Mouse (Mus musculus): ENCODE data around the gene Hoxc8. TPM values are rescaled to one million over a fixed set of nuclear protein-coding genes. Genes with fewer than 3 reads are reported as not detected.

Hoxc8 gene
- total and polyA plus RNA-seq, 3 experiments = 0.31 to 1.7 TPM; not detected in 1

DNA sequence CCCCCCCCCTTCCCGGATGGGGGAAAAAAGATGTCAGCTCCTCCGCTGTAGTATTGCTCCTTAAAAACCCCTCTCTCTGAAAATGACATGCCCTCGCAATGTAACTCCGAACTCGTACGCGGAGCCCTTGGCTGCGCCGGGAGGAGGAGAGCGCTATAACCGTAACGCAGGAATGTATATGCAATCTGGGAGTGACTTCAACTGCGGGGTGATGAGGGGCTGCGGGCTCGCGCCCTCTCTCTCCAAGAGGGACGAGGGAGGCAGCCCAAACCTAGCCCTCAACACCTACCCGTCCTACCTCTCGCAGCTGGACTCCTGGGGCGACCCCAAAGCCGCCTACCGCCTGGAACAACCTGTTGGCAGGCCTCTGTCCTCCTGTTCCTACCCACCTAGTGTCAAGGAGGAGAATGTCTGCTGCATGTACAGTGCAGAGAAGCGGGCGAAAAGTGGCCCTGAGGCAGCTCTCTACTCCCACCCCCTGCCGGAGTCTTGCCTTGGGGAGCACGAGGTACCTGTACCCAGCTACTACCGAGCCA lies 23.6 kb upstream of the Hoxc8 start, which contains the start of gene Hoxc10 (continued):
- TF ChIP-seq KAT2A (conservative IDR thresholded peaks at IDR 0.05; ENCODE audit: low read depth, low read length) = peak; percentile 45; the same call in 1 of the 2 replicates

DNA sequence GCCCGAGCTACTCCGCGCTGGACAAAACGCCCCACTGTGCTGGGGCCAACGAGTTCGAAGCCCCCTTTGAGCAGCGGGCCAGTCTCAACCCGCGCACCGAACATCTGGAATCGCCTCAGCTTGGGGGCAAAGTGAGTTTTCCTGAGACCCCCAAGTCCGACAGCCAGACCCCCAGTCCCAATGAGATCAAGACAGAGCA lies 23.2 kb upstream of the Hoxc8 start, which contains the start of gene Hoxc5:
Gene Hoxc5 (plus strand): TSS at position 132 of the 199 bp plus-strand sequence.
- H3K4me1 ChIP-seq (ENCODE audit: control insufficient read depth in 1 of 2, insufficient read depth in 2 of 2, low read length in 2 of 2) = peaks cover 12 to 19% of the 10 kb centered on the region in 2 experiments
- H3K27me3 ChIP-seq (ENCODE audit: control insufficient read depth in 1 of 2, insufficient read depth in 2 of 2, low read length in 2 of 2) = peaks cover 8 to 11% of the 10 kb centered on the region in 2 experiments
- H3K27ac ChIP-seq (ENCODE audit: control insufficient read depth, low read depth, low read length) = peak within 1 kb of the TSS; percentile 82
- DNase-seq (ENCODE audit: low read depth, low spot score) = no peak
- peak within 1 kb of the TSS; percentile 93 for H3K9ac ChIP-seq (ENCODE audit: control insufficient read depth, low read depth, low read length, poor library complexity, severe bottlenecking)
- no peak; a peak in 1 of 4 replicates for TF ChIP-seq POLR2A (IDR thresholded peaks at IDR 0.05; ENCODE audit: control insufficient read depth in 1 of 2, insufficient read depth in 1 of 2, low read depth in 1 of 2, low read length in 2 of 2, poor library complexity in 1 of 2)
- peak; percentile 3; the same call in 1 of the 2 replicates for TF ChIP-seq NELFE (IDR thresholded peaks at IDR 0.05; ENCODE audit: low read depth, low read length)
- TF ChIP-seq CHD1 (IDR thresholded peaks at IDR 0.05; ENCODE audit: low read depth, low read length) = no peak; the same call in 1 of the 2 replicates
- no peak for TF ChIP-seq E2F4 (IDR thresholded peaks at IDR 0.05; ENCODE audit: borderline replicate concordance, low read depth, low read length)
- TF ChIP-seq MXI1 (IDR thresholded peaks at IDR 0.05; ENCODE audit: low read depth, low read length) = 0 out of 2 replicates have a peak, but pooled peaks have one; percentile 13
- TF ChIP-seq NRF1 (IDR thresholded peaks at IDR 0.05; ENCODE audit: insufficient read depth, low read depth, low read length, poor library complexity, severe bottlenecking) = no peak
- peaks cover 31% of the 10 kb centered on the region for H3K79me2 ChIP-seq (ENCODE audit: control insufficient read depth, insufficient read depth, low read length, poor library complexity)
- no peaks in the 10 kb centered on the region for H3K9me3 ChIP-seq (replicated peaks; ENCODE audit: insufficient read depth, low read length)
- H3K4me3 ChIP-seq (ENCODE audit: control insufficient read depth in 1 of 2, insufficient read depth in 1 of 2, low read depth in 2 of 2, low read length in 2 of 2) = peak within 1 kb of the TSS; percentile 84 to 97
- peaks cover 0 to 18% of the 10 kb centered on the region in 2 experiments; a peak in 2 of 4 replicates for H3K36me3 ChIP-seq (ENCODE audit: control insufficient read depth in 1 of 2, insufficient read depth in 2 of 2, low read length in 2 of 2)

- Histone ChIP-seq H3K79me2 (ENCODE audit: control insufficient read depth, insufficient read depth, low read length, poor library complexity) (peaks cover 31% of the 10 kb centered on the region), H3K27me3 (ENCODE audit: control insufficient read depth in 1 of 2, insufficient read depth in 2 of 2, low read length in 2 of 2) (peaks cover 4 to 6% of the 10 kb centered on the region in 2 experiments; a peak in 3 of 4 replicates), H3K9ac (ENCODE audit: control insufficient read depth, low read depth, low read length, poor library complexity, severe bottlenecking) (peak overlapping the region; percentile 93), H3K9me3 (replicated peaks; ENCODE audit: insufficient read depth, low read length) (no peaks in the 10 kb centered on the region), H3K4me1 (ENCODE audit: control insufficient read depth in 1 of 2, insufficient read depth in 2 of 2, low read length in 2 of 2) (peaks cover 12 to 19% of the 10 kb centered on the region in 2 experiments), H3K4me3 (ENCODE audit: control insufficient read depth in 1 of 2, insufficient read depth in 1 of 2, low read depth in 2 of 2, low read length in 2 of 2) (peak overlapping the region; percentile 84 to 97), H3K27ac (ENCODE audit: control insufficient read depth, low read depth, low read length) (peak overlapping the region; percentile 82), H3K36me3 (ENCODE audit: control insufficient read depth in 1 of 2, insufficient read depth in 2 of 2, low read length in 2 of 2) (peaks cover 0 to 18% of the 10 kb centered on the region in 2 experiments; a peak in 2 of 4 replicates)
- TF ChIP-seq NELFE (IDR thresholded peaks at IDR 0.05; ENCODE audit: low read depth, low read length) = peak; percentile 24; the same call in 1 of the 2 replicates
- peak; percentile 89; the same call in 1 of the 2 replicates for TF ChIP-seq UBTF (IDR thresholded peaks at IDR 0.05; ENCODE audit: borderline replicate concordance, insufficient read depth, low read depth, low read length)
- TF ChIP-seq CTCF (IDR thresholded peaks at IDR 0.05 in 2 of 3, conservative IDR thresholded peaks at IDR 0.05 in 1 of 3; ENCODE audit: control insufficient read depth in 1 of 3, insufficient read depth in 1 of 3, low read depth in 2 of 3, low read length in 3 of 3, poor library complexity in 1 of 3, severe bottlenecking in 1 of 3) = no peak
- 0 out of 2 replicates have a peak, but pooled peaks have one; percentile 8 for TF ChIP-seq E2F4 (IDR thresholded peaks at IDR 0.05; ENCODE audit: borderline replicate concordance, low read depth, low read length)
- peak; percentile 12; the same call in 1 of the 2 replicates for TF ChIP-seq SIN3A (IDR thresholded peaks at IDR 0.05; ENCODE audit: low read length)
- peak; percentile 33; the same call in 1 of the 2 replicates for TF ChIP-seq TCF12 (IDR thresholded peaks at IDR 0.05; ENCODE audit: low read depth, low read length)
- TF ChIP-seq TBP (IDR thresholded peaks at IDR 0.05; ENCODE audit: low read depth, low read length) = peak; percentile 24; the same call in 1 of the 2 replicates
- TF ChIP-seq USF1 (IDR thresholded peaks at IDR 0.05; ENCODE audit: low read depth, low read length) = no peak
- no peak for TF ChIP-seq BHLHE40 (IDR thresholded peaks at IDR 0.05; ENCODE audit: borderline replicate concordance, low read depth, low read length)
- 0 out of 2 replicates have a peak, but pooled peaks have one; percentile 1 for TF ChIP-seq SMC3 (IDR thresholded peaks at IDR 0.05; ENCODE audit: low read depth, low read length)
- no peak for TF ChIP-seq ELF1 (IDR thresholded peaks at IDR 0.05; ENCODE audit: low read depth, low read length)
- peak; percentile 31; the same call in 1 of the 2 replicates for TF ChIP-seq CHD1 (IDR thresholded peaks at IDR 0.05; ENCODE audit: low read depth, low read length)
- TF ChIP-seq MAFK (IDR thresholded peaks at IDR 0.05; ENCODE audit: borderline replicate concordance, low read depth, low read length) = no peak
- TF ChIP-seq POLR2A (IDR thresholded peaks at IDR 0.05; ENCODE audit: control insufficient read depth in 1 of 2, insufficient read depth in 1 of 2, low read depth in 1 of 2, low read length in 2 of 2, poor library complexity in 1 of 2) = peak; percentile 31 to 46
- TF ChIP-seq GATA1 (IDR thresholded peaks at IDR 0.05; ENCODE audit: low read depth, low read length) = no peak
- peak; percentile 81 for DNase-seq (ENCODE audit: low read depth, low spot score)
Observed at GRCm38 (mm10) chr15:102967511-102968397, 22.7 kb upstream of the Hoxc8 start.
